ENCODE assay signal across 8 mouse cellular contexts in genomic region chr9:7836905-7837805, GRCm38 (mm10). TPM values are rescaled to one million over a fixed set of nuclear protein-coding genes. Genes with fewer than 3 reads are reported as not detected.
DNase-seq lines count a peak whose midpoint lies in the region; ATAC-seq lines count a peak whose summit lies in the region.

Gene Birc2 (minus strand): TSS chr9:7837064.

- H3K9me3 ChIP-seq in hindbrain, embryonic 12.5 days (replicated peaks) = no peaks in the 10 kb centered on the region

- peak within 1 kb of the TSS; percentile 99 for H3K27ac ChIP-seq in hindbrain, embryonic 12.5 days

- ATAC-seq in hindbrain, embryonic 12.5 days (ENCODE audit: low FRiP score) = peak; percentile 98

- H3K4me3 ChIP-seq in hindbrain, embryonic 12.5 days = peak within 1 kb of the TSS; percentile 53

- peak within 1 kb of the TSS; percentile 77 for H3K9ac ChIP-seq in hindbrain, embryonic 12.5 days

- H3K4me1 ChIP-seq in hindbrain, embryonic 12.5 days = peaks cover 20% of the 10 kb centered on the region

- peak within 1 kb of the TSS; percentile 57 for H3K4me2 ChIP-seq in hindbrain, embryonic 12.5 days (replicated peaks)

- H3K27me3 ChIP-seq in hindbrain, embryonic 12.5 days = no peaks in the 10 kb centered on the region

- peaks cover 11% of the 10 kb centered on the region for H3K36me3 ChIP-seq in hindbrain, embryonic 12.5 days

- peak; percentile 98 for DNase-seq in NIH3T3 (ENCODE audit: low read depth)
- peak; percentile 98 for DNase-seq in cerebellum, postnatal 10 days
- DNase-seq in frontal cortex, postnatal 10 days (ENCODE audit: low spot score in 2 of 2) = peak; percentile 91 to 95
- DNase-seq in layer of hippocampus, postnatal 14 days (ENCODE audit: low spot score in 2 of 2) = peak; percentile 95 to 98
- peak; percentile 96 for DNase-seq in lung, postnatal 14 days
- DNase-seq in retina, adult 2 months (ENCODE audit: low read depth, low spot score) = peak; percentile 92
- peak; percentile 93 to 95 for DNase-seq in thymus, postnatal 36 days

- WGBS in hindbrain, embryonic 12.5 days = under 1% methylated on average over 68 of the region's 68 CpGs

RNA-seq across cellular contexts. Expression of gene Birc2, which starts in this region (rescaled TPM):
- 45.5 and 47.2 TPM in 2 replicates for polyA plus RNA-seq in hindbrain, embryonic 12.5 days (2016; fragmentation: Nextera tagmentation; extraction: Ambion mirVana)
- total RNA-seq in layer of hippocampus, postnatal 14 days (2021) = 10 to 100 TPM; 34.9 to 35.4 TPM

Comparison
In these comparisons a context has a peak if more than half of its experiments do, and no peak if none do; other contexts are left out.
1. Peak in every context shown above with its lines: DNase-seq, ATAC-seq, H3K4me3 ChIP-seq and H3K27ac ChIP-seq.